Mouse (Mus musculus) embryonic fibroblast, embryonic 13.5 days (primary cell): ENCODE data around the gene Abcc8.

Source experiments
- CTCF ChIP-seq: IDR thresholded peaks from 2 replicates; pipeline ENCODE4 v1.5.1; 2011; ENCODE audit warnings: mild to moderate bottlenecking, control low read depth, low read length, moderate library complexity, borderline replicate concordance; ENCODE audit not compliant: insufficient read depth
- POLR2A ChIP-seq: IDR thresholded peaks from 2 replicates; pipeline ENCODE4 v1.6.1; 2011; ENCODE audit warnings: low read depth, mild to moderate bottlenecking, control low read depth, low read length, moderate library complexity

- TF ChIP-seq CTCF (no peak), POLR2A (no peak)
Observed at GRCm38 (mm10) chr7:46204046-46204471, 24.2 kb upstream of the Abcc8 start.
